Mouse (Mus musculus): ENCODE results near the gene Slc22a3.

The Slc22a3 gene

GRCm38 (mm10) chr17:12467642-12468041, 39.9 kb downstream of the Slc22a3 start:
- no peak for DNase-seq (ENCODE audit: extremely low spot score)

- no peak for DNase-seq (ENCODE audit: extremely low spot score)
Measured at GRCm38 (mm10) chr17:12466501-12467000, 41.0 kb downstream of the Slc22a3 start.

DNA sequence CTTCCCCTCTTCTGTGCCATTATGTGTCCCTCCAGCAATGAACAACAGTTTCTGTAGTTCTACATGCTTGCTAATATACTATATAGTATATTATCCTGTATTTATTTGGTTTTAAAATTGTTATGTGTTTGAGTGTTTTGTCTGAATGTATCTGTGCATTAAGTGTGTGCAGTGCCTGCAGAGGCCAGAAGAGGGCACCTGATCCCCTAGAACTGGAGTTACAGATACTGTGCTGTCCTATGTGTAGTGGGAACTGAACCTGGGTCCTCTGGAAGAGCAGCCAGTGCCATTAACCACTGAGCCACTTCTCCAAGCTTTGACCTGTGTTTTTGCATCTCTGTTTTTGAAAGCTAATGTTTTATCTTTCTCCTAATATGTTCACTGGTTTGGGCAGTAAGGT, 46.3 kb downstream of the Slc22a3 start:
- DNase-seq (ENCODE audit: extremely low spot score), result no peak

DNA sequence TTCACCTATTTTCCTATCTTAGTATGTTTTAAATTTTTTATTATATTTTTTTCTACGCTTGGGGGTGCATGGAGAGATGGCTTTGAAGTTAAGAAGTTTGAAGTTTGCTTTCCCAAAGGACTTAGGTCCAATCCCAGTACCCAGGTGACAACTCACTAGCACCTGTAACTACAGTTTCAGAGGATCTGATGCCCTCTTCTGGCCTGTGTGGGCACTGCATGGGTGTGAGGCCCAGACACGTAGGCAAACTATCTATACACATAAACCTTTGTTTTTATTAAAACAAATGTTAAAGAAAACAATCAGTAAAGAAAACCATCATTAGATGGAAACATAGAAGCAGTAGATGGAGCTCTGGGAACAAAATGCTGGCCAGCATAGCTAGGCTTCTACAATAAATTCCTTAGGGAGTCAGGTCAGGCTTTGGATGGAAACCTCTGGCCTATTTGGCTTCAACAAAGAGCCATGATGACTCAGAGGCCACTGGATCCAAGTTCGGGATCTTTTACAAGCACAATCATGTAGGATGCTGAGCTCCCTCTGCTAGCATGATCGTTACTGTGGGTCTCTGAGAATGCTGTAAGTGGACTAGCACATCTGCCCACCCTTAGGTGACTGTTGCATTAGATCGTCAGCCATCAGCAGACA, 52.2 kb downstream of the Slc22a3 start:
- peak; percentile 15 for DNase-seq (ENCODE audit: extremely low spot score)

- DNase-seq (ENCODE audit: extremely low spot score), result no peak
Measured at GRCm38 (mm10) chr17:12453691-12454090, 53.8 kb downstream of the Slc22a3 start.

- no peak for DNase-seq (ENCODE audit: extremely low spot score)
Measured at GRCm38 (mm10) chr17:12452862-12453531, 54.5 kb downstream of the Slc22a3 start.

DNA sequence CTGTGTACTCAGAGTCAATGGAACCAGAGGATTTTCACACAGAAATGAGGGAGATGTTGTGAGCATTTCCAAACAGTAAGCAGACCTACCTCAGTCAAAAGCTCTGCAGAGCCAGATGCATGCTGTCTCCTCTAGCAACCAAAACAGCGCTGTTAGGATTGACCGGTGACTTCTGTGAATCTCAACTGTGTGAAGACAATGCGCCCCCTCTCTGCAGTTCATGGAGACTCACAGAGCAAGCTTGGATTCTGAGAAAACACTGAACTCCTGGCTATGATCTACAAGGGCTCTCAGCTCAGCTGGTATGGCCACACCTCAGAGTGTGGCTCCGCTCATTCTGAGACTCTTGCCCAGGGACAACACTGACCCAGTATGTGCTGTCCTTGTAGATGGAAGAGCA, 56.3 kb downstream of the Slc22a3 start:
- no peak for DNase-seq (ENCODE audit: extremely low spot score)

- no peak for DNase-seq (ENCODE audit: extremely low spot score)
Measured at GRCm38 (mm10) chr17:12444561-12444960, 62.9 kb downstream of the Slc22a3 start.

DNA sequence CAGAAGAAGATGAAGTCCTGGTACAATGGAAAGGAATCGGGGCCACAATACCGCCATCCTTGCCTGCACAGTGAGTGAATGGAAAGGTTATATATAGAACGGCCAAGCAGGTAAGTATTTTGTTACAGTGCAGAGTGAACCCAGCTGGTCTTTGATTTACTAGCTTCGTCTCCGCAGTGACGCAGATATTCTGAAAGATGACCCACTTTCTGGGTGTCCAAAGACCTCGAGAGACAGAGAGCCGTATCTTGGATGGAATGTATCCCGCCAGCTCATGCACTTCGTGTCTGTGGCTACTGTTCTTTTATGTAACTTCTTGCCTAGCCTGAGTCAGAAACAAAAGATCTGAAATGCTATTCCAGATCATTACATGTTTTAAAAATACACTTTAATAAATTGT, 69.7 kb downstream of the Slc22a3 start:
- DNase-seq (ENCODE audit: extremely low spot score), result no peak

- DNase-seq (ENCODE audit: extremely low spot score), result no peak
Measured at GRCm38 (mm10) chr17:12431707-12432106, 75.8 kb downstream of the Slc22a3 start.

DNA sequence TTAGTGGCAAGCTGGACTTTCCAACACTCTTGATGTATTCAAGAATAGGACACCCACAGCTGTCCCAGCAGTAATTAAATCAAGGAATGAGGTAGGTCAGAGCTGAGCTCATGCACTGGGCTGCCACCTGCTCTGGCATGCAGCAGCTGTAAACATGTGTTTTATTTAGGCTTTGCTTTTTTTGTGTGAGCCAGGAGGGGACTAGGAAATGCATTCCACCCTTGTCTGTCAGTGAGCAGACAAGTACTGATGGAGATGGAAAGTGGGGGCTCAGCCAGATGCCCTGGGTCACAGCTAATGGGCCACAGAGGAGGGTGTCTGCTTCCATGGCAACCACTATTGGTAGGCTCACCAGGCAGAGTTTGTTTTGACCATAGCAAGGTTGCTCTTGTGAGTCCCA, 79.1 kb downstream of the Slc22a3 start:
- peak; percentile 42 for DNase-seq (ENCODE audit: extremely low spot score)

DNA sequence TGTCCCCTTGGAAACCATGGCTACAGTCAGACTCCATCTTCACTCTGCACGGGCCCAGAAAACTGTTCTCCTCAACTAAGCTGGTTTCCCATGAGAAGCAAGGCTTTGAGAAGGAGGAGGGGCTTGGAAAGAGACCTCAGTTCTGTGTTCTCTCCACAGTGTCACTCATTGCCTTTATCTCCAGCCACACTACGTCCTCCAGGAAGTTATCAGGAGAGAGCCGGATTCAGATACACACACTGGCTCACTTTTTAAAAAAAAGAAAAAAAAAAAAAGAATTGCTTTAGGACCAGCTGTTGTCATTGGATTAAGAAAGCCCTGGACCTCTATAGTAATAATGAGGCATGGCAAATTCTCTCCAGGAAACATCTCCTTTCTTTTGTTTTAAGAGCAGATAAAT, 80.3 kb downstream of the Slc22a3 start:
- no peak for DNase-seq (ENCODE audit: extremely low spot score)

GRCm38 (mm10) chr17:12422143-12422542, 85.4 kb downstream of the Slc22a3 start:
- DNase-seq (ENCODE audit: extremely low spot score), result no peak

DNA sequence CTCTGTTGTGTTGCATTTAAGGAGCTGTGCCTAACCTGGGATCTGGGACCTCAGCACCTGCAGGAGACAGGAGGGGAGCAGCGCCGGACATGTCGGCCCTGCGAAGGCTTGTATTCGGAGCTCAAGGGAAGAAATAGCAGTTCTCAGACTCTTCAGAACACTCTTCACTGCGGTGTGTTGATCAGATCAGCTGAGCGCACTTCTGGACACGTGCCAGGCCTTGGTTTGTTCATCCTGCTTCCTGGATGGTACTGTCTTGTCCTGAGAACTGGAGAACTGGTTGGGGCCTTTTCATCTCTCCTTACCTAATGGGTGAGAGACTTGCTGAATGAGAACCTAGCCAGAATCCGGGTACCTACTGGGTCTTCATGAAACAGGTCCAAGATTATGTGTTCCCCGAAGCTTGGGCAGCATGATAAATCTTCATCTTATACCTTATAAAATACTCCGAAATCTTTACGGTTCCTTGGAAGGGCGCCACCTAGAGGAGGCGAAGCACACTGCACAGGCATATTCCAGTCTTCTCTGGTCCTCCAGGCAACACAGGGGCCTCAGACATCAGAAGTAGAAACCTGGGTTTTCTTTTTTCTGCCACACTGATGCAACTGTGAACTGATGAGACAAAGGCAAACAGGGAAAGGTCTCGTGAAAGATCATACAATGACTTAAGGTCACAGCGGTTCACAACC, 86.5 kb downstream of the Slc22a3 start:
- no peak for DNase-seq (ENCODE audit: extremely low spot score)

GRCm38 (mm10) chr17:12419491-12420079, 87.9 kb downstream of the Slc22a3 start:
- no peak for DNase-seq (ENCODE audit: extremely low spot score)

GRCm38 (mm10) chr17:12416250-12416895, 91.1 kb downstream of the Slc22a3 start:
- DNase-seq (ENCODE audit: extremely low spot score), result peak; percentile 82

DNA sequence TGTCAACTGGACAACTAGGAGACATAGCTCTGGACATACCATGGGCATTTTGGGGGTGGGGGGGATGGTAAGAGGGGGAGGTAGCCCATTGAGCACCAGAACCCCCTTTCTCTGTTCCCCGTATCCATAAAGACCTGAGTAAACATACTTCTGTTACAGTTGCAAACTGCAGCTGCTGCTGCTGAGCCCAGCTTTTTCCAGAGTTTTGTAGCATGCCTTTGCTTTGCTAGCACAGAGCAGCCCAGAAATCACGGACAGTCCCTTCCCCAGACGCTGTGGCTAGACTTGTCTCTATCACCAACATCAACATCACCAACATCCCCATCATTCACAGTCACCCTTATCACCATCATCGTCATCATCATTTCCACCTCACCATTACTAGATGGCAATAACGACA, 91.8 kb downstream of the Slc22a3 start:
- DNase-seq (ENCODE audit: extremely low spot score), result peak; percentile 22

DNA sequence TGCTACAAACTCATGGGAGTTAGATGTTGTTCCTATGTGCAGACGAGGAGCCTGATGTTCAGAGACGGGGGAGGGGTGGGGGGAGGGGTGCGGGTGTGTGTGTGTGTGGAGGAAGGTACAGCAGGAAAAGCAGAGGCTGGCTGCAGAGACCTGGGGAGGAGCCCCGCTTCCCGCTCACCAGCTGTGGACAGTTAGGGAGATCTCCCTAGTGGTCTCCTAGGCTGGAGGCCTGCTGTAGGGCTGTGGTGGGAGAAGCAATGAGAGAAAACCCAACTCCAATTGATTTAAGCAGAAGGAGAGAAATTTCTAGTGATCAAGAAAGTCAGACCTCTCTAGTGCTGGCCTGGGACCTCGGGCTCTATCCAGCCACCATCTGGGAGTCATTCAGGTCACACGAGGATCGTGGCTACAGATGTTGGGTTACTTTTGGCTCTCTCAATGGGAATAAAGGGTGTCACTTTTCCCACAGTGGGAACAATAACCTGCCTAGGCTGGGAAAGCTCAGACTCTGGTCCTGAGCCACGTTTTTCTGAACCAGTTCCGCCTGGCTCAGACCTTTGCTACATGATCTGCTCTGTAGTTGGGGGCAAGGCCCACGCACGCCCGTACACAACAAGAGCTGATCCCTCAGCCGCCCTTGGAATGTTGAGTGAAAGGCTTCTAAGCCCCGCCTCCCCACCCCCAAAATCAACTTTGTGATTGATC, 92.3 kb downstream of the Slc22a3 start:
- peak; percentile 23 for DNase-seq (ENCODE audit: extremely low spot score)

GRCm38 (mm10) chr17:12412891-12413237, 94.6 kb downstream of the Slc22a3 start:
- DNase-seq (ENCODE audit: extremely low spot score), result no peak

DNA sequence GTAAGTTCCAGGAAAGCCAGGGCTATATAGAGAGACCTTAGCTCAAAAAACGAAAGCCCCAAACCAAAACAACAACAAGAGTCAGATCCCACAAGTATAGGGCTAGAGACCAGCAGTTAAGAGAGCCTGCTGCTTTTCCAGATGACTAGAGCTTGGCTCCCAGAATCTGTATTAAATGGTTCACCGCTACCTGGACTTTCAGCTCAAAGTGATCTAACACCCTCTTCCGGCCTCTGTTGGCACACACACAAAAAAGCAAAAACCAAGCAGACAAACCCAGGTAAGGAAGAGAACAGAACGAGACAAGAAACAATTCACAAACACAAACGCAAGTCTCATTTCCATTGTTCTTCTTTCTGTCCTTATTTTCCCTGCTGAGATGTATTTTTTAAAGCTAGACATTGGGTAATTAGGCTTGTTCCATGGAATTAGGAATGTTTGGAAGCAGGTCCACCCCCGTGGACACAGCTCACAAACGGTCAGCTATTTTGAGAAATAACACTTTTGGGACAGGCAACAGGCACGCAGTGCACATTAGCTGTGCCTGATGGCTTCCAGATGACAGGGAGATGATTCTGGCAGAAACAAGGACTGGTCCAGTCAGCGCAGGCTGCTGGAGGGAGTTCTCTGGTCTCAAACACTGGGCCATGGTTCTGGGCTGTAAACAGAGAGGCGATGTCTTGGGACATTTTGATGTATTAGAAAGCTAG, 95.2 kb downstream of the Slc22a3 start:
- DNase-seq (ENCODE audit: extremely low spot score), result peak; percentile 22
